Mouse (Mus musculus): Measurements from ENCODE around the gene Arpc5l. TPM values are rescaled to one million over a fixed set of nuclear protein-coding genes. Genes with fewer than 3 reads are reported as not detected.

Arpc5l gene
- polyA plus RNA-seq, 1 experiment from 2014 or later = 78.9 TPM

GRCm38 (mm10) chr2:38999910-39000586, 5.1 kb upstream of the Arpc5l start:
- no peaks in the 10 kb centered on the region; the same call in 1 of the 2 replicates for H3K27me3 ChIP-seq
- no peak for ATAC-seq (replicated peaks; ENCODE audit: insufficient number of reproducible peaks, insufficient read depth, low FRiP score, low read depth)
- peaks cover 38% of the 10 kb centered on the region for H3K36me3 ChIP-seq
- peaks cover 27% of the 10 kb centered on the region for H3K4me1 ChIP-seq (replicated peaks)
- H3K4me2 ChIP-seq = no peak overlapping the region
- H3K4me3 ChIP-seq = no peak overlapping the region
- H3K9ac ChIP-seq = no peak overlapping the region
- H3K9me3 ChIP-seq (replicated peaks) = no peaks in the 10 kb centered on the region
- whole genome bisulfite sequencing = 64% methylated on average over 8 of the region's 8 CpGs
- no peak overlapping the region for H3K27ac ChIP-seq

GRCm38 (mm10) chr2:39000587-39000919, 4.6 kb upstream of the Arpc5l start:
- WGBS = 77% methylated on average over 4 of the region's 4 CpGs
- Histone ChIP-seq H3K27ac (no peak overlapping the region), H3K27me3 (no peaks in the 10 kb centered on the region; the same call in 1 of the 2 replicates), H3K4me2 (no peak overlapping the region), H3K4me3 (no peak overlapping the region), H3K9ac (no peak overlapping the region), H3K9me3 (replicated peaks) (no peaks in the 10 kb centered on the region), H3K4me1 (replicated peaks) (peaks cover 27% of the 10 kb centered on the region), H3K36me3 (peaks cover 38% of the 10 kb centered on the region)
- no peak for ATAC-seq (replicated peaks; ENCODE audit: insufficient number of reproducible peaks, insufficient read depth, low FRiP score, low read depth)

DNA sequence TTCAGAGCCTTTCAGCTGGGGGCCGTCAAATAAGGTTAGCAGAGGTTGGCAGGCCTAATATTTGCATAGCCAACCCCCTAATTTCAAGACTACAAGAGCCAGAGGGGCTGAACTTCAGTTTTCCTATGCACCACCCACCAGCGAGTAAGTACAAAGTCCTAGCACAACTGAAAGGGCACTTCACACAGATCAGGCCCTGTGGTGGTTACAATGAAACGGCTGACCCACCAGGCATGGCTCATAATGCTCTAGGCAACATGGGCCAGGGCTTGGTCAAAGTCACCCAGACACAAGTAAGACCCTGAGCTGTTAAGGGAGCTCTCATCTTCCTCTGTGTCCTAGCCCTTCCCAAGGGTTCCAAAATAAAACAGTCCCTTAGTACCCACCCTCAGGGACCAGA, 3.3 kb upstream of the Arpc5l start:
- H3K4me1 ChIP-seq (replicated peaks) = peaks cover 36% of the 10 kb centered on the region
- H3K36me3 ChIP-seq = peaks cover 38% of the 10 kb centered on the region
- H3K27ac ChIP-seq = no peak overlapping the region
- no peak for ATAC-seq (replicated peaks; ENCODE audit: insufficient number of reproducible peaks, insufficient read depth, low FRiP score, low read depth)
- WGBS = 82% methylated on average over 3 of the region's 3 CpGs
- H3K9ac ChIP-seq = no peak overlapping the region
- no peaks in the 10 kb centered on the region for H3K9me3 ChIP-seq (replicated peaks)
- H3K4me3 ChIP-seq = no peak overlapping the region
- H3K4me2 ChIP-seq = no peak overlapping the region
- no peaks in the 10 kb centered on the region; the same call in 1 of the 2 replicates for H3K27me3 ChIP-seq

DNA sequence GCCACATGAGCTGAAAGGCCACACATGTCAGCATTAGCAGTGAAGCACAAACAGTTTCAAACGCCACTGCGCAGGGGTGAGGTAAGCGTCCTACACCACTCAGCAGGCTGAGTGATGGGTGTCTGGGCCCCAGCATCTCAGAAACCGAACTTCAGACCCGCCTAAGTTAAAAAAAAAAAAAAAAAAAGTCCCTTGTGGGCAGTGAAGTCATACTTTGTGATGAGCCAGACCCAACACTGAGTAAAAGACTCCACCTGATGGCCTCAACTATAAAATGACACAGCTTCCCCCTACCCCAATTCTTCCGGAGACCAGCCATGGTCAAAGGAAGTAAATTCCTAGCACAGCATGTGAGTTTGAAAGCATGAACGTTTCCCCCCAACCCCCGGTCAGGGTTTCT, 2.0 kb upstream of the Arpc5l start:
- WGBS = 42% methylated on average over 8 of the region's 8 CpGs
- Histone ChIP-seq H3K9ac (peak overlapping the region; percentile 76; the same call in 1 of the 2 replicates), H3K4me2 (peak overlapping the region; percentile 78), H3K4me1 (replicated peaks) (peaks cover 32% of the 10 kb centered on the region), H3K36me3 (peaks cover 38% of the 10 kb centered on the region), H3K9me3 (replicated peaks) (no peaks in the 10 kb centered on the region), H3K4me3 (peak overlapping the region; percentile 64), H3K27me3 (no peaks in the 10 kb centered on the region), H3K27ac (no peak overlapping the region)
- ATAC-seq (replicated peaks; ENCODE audit: insufficient number of reproducible peaks, insufficient read depth, low FRiP score, low read depth) = no peak

- H3K4me1 ChIP-seq (replicated peaks) = peaks cover 33% of the 10 kb centered on the region
- no peaks in the 10 kb centered on the region for H3K27me3 ChIP-seq
- 58% methylated on average over 5 of the region's 5 CpGs for WGBS
- H3K36me3 ChIP-seq = peaks cover 38% of the 10 kb centered on the region
- H3K9me3 ChIP-seq (replicated peaks) = no peaks in the 10 kb centered on the region
- H3K9ac ChIP-seq = peak overlapping the region; percentile 76
- peak overlapping the region; percentile 78 for H3K4me2 ChIP-seq
- peak overlapping the region; percentile 64 for H3K4me3 ChIP-seq
- no peak overlapping the region for H3K27ac ChIP-seq
- ATAC-seq (replicated peaks; ENCODE audit: insufficient number of reproducible peaks, insufficient read depth, low FRiP score, low read depth) = no peak
Measured at GRCm38 (mm10) chr2:39003512-39003911, 1.6 kb upstream of the Arpc5l start.

- Histone ChIP-seq H3K9ac (peak overlapping the region; percentile 76), H3K4me3 (peak overlapping the region; percentile 64), H3K27me3 (no peaks in the 10 kb centered on the region), H3K4me1 (replicated peaks) (peaks cover 42% of the 10 kb centered on the region), H3K27ac (peak overlapping the region; percentile 87), H3K4me2 (peak overlapping the region; percentile 78), H3K9me3 (replicated peaks) (no peaks in the 10 kb centered on the region), H3K36me3 (peaks cover 38% of the 10 kb centered on the region)
- ATAC-seq (replicated peaks; ENCODE audit: insufficient number of reproducible peaks, insufficient read depth, low FRiP score, low read depth) = no peak
- WGBS = 0% methylated on average over 11 of the region's 11 CpGs
Measured at GRCm38 (mm10) chr2:39004372-39004771, 776 bp upstream of the Arpc5l start.

DNA sequence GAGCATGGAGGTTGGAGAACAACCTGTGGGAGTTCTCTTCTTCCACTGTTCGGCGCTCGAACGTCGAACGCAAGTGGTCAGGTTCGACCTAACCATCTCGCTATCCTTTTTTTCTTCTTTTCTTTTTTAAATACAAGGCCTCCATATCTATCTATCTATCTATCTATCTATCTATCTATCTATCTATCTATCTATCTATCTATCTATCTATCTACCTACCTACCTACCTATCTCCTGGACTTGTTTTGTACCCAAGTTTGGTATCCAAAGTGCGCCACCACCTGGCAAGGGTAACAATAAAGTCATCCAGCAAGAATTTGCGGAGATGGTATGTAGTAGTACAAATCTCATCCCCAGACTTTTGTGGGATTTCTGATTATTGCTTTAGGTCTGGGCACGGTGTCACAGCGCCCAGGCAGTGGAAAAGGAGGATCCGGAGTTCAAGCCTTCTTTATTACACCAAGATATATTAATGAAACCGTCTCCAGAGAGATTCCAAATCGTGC, 479 bp downstream of the Arpc5l start, which contains the start of gene Rpl35:
Gene Rpl35 (minus strand): TSS at position 51 of the 506 bp plus-strand sequence.
- 15% methylated on average over 15 of the region's 15 CpGs for WGBS
- Histone ChIP-seq H3K27me3 (no peaks in the 10 kb centered on the region), H3K9ac (peak within 1 kb of the TSS; percentile 76), H3K4me3 (peak within 1 kb of the TSS; percentile 64), H3K36me3 (peaks cover 30% of the 10 kb centered on the region), H3K4me1 (replicated peaks) (peaks cover 47% of the 10 kb centered on the region), H3K9me3 (replicated peaks) (no peaks in the 10 kb centered on the region), H3K4me2 (peak within 1 kb of the TSS; percentile 78), H3K27ac (peak within 1 kb of the TSS; percentile 87)
- no peak for ATAC-seq (replicated peaks; ENCODE audit: insufficient number of reproducible peaks, insufficient read depth, low FRiP score, low read depth)

GRCm38 (mm10) chr2:39006149-39006730, 1.1 kb downstream of the Arpc5l start:
- ATAC-seq (replicated peaks; ENCODE audit: insufficient number of reproducible peaks, insufficient read depth, low FRiP score, low read depth) = no peak
- Histone ChIP-seq H3K9ac (no peak overlapping the region), H3K4me1 (replicated peaks) (peaks cover 53% of the 10 kb centered on the region), H3K27ac (no peak overlapping the region), H3K9me3 (replicated peaks) (no peaks in the 10 kb centered on the region), H3K36me3 (peaks cover 24% of the 10 kb centered on the region), H3K27me3 (no peaks in the 10 kb centered on the region), H3K4me2 (peak overlapping the region; percentile 78), H3K4me3 (peak overlapping the region; percentile 64)
- 84% methylated on average over 14 of the region's 14 CpGs for WGBS

- Histone ChIP-seq H3K4me1 (replicated peaks) (peaks cover 54% of the 10 kb centered on the region), H3K36me3 (peaks cover 11% of the 10 kb centered on the region; the same call in 1 of the 2 replicates), H3K9me3 (replicated peaks) (no peaks in the 10 kb centered on the region), H3K9ac (peak overlapping the region; percentile 96), H3K4me3 (peak overlapping the region; percentile 95), H3K27ac (peak overlapping the region; percentile 96), H3K4me2 (peak overlapping the region; percentile 92), H3K27me3 (no peaks in the 10 kb centered on the region)
- peak; percentile 86 for ATAC-seq (replicated peaks; ENCODE audit: insufficient number of reproducible peaks, insufficient read depth, low FRiP score, low read depth)
- under 1% methylated on average over 44 of the region's 44 CpGs for WGBS
Measured at GRCm38 (mm10) chr2:39007865-39008264, 2.7 kb downstream of the Arpc5l start.

- Histone ChIP-seq H3K36me3 (peaks cover 12% of the 10 kb centered on the region; the same call in 1 of the 2 replicates), H3K4me2 (peak overlapping the region; percentile 92), H3K27me3 (no peaks in the 10 kb centered on the region), H3K9ac (peak overlapping the region; percentile 96), H3K4me1 (replicated peaks) (peaks cover 49% of the 10 kb centered on the region), H3K27ac (peak overlapping the region; percentile 96), H3K9me3 (replicated peaks) (no peaks in the 10 kb centered on the region), H3K4me3 (peak overlapping the region; percentile 95)
- under 1% methylated on average over 25 of the region's 25 CpGs for WGBS
- peak; percentile 39 for ATAC-seq (replicated peaks; ENCODE audit: insufficient number of reproducible peaks, insufficient read depth, low FRiP score, low read depth)
Measured at GRCm38 (mm10) chr2:39008350-39008851, 3.3 kb downstream of the Arpc5l start.

GRCm38 (mm10) chr2:39008954-39009365, 3.8 kb downstream of the Arpc5l start:
- WGBS = 25% methylated on average over 3 of the region's 3 CpGs
- H3K4me1 ChIP-seq (replicated peaks) = peaks cover 43% of the 10 kb centered on the region
- peak overlapping the region; percentile 96 for H3K9ac ChIP-seq
- H3K27me3 ChIP-seq = no peaks in the 10 kb centered on the region
- ATAC-seq (replicated peaks; ENCODE audit: insufficient number of reproducible peaks, insufficient read depth, low FRiP score, low read depth) = no peak
- no peaks in the 10 kb centered on the region for H3K9me3 ChIP-seq (replicated peaks)
- H3K4me2 ChIP-seq = peak overlapping the region; percentile 92
- peak overlapping the region; percentile 96 for H3K27ac ChIP-seq
- peaks cover 11% of the 10 kb centered on the region; the same call in 1 of the 2 replicates for H3K36me3 ChIP-seq
- peak overlapping the region; percentile 95 for H3K4me3 ChIP-seq
